Mouse (Mus musculus): ENCODE measurements around the gene Myf5. TPM values are rescaled to one million over a fixed set of nuclear protein-coding genes. Genes with fewer than 3 reads are reported as not detected.

Myf5 gene
- polyA plus RNA-seq, 2 experiments, result 9.0 to 24.4 TPM

DNA sequence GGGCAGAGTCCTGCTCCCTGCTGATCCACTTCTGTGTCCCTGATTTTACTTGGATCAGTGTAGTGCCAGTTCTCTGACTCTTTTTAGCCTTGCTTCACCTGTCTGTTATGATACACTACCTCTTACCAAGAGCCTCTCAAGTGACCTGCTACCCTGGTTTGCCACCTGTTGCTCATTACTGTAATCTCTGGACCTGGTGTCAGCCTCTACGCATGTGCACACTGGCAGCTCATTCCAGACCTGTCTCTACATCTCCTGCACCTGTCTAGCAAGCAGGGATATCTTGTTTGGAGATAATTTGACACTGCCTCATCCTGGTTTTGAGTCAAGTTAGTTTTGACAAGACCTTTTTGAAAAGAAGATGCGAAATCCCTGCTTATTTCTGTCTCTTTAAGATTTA, 20.5 kb upstream of the Myf5 start:
- H3K4me1 ChIP-seq (ENCODE audit: control insufficient read depth, insufficient read depth, low read length), result no peaks in the 10 kb centered on the region
- H3K27me3 ChIP-seq (ENCODE audit: control insufficient read depth, insufficient read depth, low read length), result no peaks in the 10 kb centered on the region
- no peak for TF ChIP-seq POLR2A (IDR thresholded peaks at IDR 0.05; ENCODE audit: borderline replicate concordance, extremely low read depth, insufficient read depth, insufficient read length)
- H3K36me3 ChIP-seq (ENCODE audit: control insufficient read depth, insufficient read depth, low read length), result no peaks in the 10 kb centered on the region
- no peak overlapping the region for H3K9ac ChIP-seq (ENCODE audit: low read depth, low read length, severe bottlenecking)
- no peaks in the 10 kb centered on the region for H3K9me3 ChIP-seq (ENCODE audit: control insufficient read depth, low read length)
- 67% methylated on average over 2 of the region's 2 CpGs for WGBS
- H3K27ac ChIP-seq (replicated peaks; ENCODE audit: low read depth, low read length), result no peak overlapping the region
- ATAC-seq (ENCODE audit: low FRiP score, low read depth) (no peak; the same call in 1 of the 2 replicates), DNase-seq (ENCODE audit: low spot score) (no peak)
- no peak overlapping the region for H3K4me2 ChIP-seq (replicated peaks; ENCODE audit: low read depth, low read length, severe bottlenecking)
- no peak overlapping the region for H3K4me3 ChIP-seq (replicated peaks; ENCODE audit: low read length)

DNA sequence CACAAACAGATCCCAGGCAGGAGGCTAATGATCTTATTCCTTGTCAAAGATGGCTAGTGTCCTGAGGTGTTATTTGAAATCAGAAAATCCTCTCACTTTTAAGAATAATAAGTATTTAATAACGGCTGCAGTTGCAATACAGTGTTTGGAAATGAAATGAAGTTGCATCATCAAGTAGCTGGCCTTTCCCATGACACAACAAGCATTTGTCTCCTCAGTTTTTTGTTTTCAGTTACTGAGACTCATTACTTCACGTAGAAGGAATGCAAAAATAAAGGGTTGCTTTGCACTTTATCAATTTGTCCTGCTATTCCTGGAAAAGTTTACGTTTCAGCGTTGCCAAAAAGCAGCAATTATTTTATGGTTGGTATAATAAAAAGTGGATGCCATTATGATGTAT, 17.5 kb upstream of the Myf5 start:
- Histone ChIP-seq H3K4me2 (replicated peaks; ENCODE audit: low read depth, low read length, severe bottlenecking) (no peak overlapping the region), H3K9ac (ENCODE audit: low read depth, low read length, severe bottlenecking) (no peak overlapping the region), H3K36me3 (ENCODE audit: control insufficient read depth, insufficient read depth, low read length) (no peaks in the 10 kb centered on the region), H3K4me1 (ENCODE audit: control insufficient read depth, insufficient read depth, low read length) (no peaks in the 10 kb centered on the region), H3K27me3 (ENCODE audit: control insufficient read depth, insufficient read depth, low read length) (no peaks in the 10 kb centered on the region), H3K9me3 (ENCODE audit: control insufficient read depth, low read length) (no peaks in the 10 kb centered on the region), H3K4me3 (replicated peaks; ENCODE audit: low read length) (no peak overlapping the region), H3K27ac (replicated peaks; ENCODE audit: low read depth, low read length) (no peak overlapping the region)
- 70% methylated on average over 4 of the region's 4 CpGs for WGBS
- TF ChIP-seq POLR2A (IDR thresholded peaks at IDR 0.05; ENCODE audit: borderline replicate concordance, extremely low read depth, insufficient read depth, insufficient read length), result no peak
- DNase-seq (ENCODE audit: low spot score), result no peak
- ATAC-seq (ENCODE audit: low FRiP score, low read depth), result no peak

DNA sequence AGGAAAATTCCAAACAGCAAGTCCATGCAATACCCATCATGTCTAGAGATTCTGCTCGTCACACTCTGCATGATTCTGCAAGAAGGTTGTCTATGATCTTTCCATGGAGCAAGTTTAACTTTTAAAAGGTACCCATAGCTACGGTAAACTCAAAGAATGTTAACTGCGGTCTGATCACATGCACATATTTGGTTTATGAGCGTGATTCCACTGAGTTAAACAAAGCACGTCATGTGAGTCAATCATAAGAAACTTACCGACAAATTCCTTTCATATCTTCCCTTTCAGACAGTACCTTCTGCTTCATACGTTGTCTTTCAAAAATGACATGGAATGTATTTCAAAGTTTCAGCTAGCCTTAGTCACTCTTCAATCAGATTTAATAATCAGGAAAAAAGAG, 16.3 kb upstream of the Myf5 start:
- no peaks in the 10 kb centered on the region for H3K27me3 ChIP-seq (ENCODE audit: control insufficient read depth, insufficient read depth, low read length)
- DNase-seq (ENCODE audit: low spot score), result no peak
- no peak overlapping the region for H3K27ac ChIP-seq (replicated peaks; ENCODE audit: low read depth, low read length)
- no peaks in the 10 kb centered on the region for H3K36me3 ChIP-seq (ENCODE audit: control insufficient read depth, insufficient read depth, low read length)
- H3K9me3 ChIP-seq (ENCODE audit: control insufficient read depth, low read length), result no peaks in the 10 kb centered on the region
- WGBS, result 84% methylated on average over 7 of the region's 7 CpGs
- H3K4me2 ChIP-seq (replicated peaks; ENCODE audit: low read depth, low read length, severe bottlenecking), result no peak overlapping the region
- H3K4me1 ChIP-seq (ENCODE audit: control insufficient read depth, insufficient read depth, low read length), result no peaks in the 10 kb centered on the region
- TF ChIP-seq POLR2A (IDR thresholded peaks at IDR 0.05; ENCODE audit: borderline replicate concordance, extremely low read depth, insufficient read depth, insufficient read length), result no peak
- no peak for ATAC-seq (ENCODE audit: low FRiP score, low read depth)
- no peak overlapping the region for H3K9ac ChIP-seq (ENCODE audit: low read depth, low read length, severe bottlenecking)
- no peak overlapping the region for H3K4me3 ChIP-seq (replicated peaks; ENCODE audit: low read length)

DNA sequence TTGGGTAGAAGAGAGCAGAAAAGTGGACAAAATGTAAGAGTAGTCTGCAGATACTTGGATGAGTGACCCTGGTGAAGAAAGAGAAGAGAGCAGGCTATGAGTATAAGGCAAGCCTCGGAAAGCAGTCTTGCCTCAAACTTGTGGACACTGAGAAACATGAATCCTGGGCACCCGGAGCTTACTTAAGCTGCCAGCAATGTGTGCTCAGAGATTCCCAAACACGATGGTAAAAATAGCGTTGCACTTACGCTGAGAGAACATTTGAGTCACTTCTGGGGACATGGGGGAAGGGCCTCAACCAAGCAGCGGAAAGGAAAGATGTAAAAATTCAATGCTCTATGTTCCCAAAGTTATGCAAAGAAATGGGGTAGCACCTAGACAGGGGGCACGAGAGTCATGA, 13.7 kb upstream of the Myf5 start:
- Histone ChIP-seq H3K9ac (ENCODE audit: low read depth, low read length, severe bottlenecking) (no peak overlapping the region), H3K27ac (replicated peaks; ENCODE audit: low read depth, low read length) (no peak overlapping the region), H3K4me2 (replicated peaks; ENCODE audit: low read depth, low read length, severe bottlenecking) (no peak overlapping the region), H3K9me3 (ENCODE audit: control insufficient read depth, low read length) (no peaks in the 10 kb centered on the region), H3K4me1 (ENCODE audit: control insufficient read depth, insufficient read depth, low read length) (no peaks in the 10 kb centered on the region), H3K27me3 (ENCODE audit: control insufficient read depth, insufficient read depth, low read length) (no peaks in the 10 kb centered on the region), H3K36me3 (ENCODE audit: control insufficient read depth, insufficient read depth, low read length) (no peaks in the 10 kb centered on the region), H3K4me3 (replicated peaks; ENCODE audit: low read length) (no peak overlapping the region)
- 86% methylated on average over 7 of the region's 7 CpGs for WGBS
- no peak for TF ChIP-seq POLR2A (IDR thresholded peaks at IDR 0.05; ENCODE audit: borderline replicate concordance, extremely low read depth, insufficient read depth, insufficient read length)
- ATAC-seq (ENCODE audit: low FRiP score, low read depth) (no peak), DNase-seq (ENCODE audit: low spot score) (no peak)

DNA sequence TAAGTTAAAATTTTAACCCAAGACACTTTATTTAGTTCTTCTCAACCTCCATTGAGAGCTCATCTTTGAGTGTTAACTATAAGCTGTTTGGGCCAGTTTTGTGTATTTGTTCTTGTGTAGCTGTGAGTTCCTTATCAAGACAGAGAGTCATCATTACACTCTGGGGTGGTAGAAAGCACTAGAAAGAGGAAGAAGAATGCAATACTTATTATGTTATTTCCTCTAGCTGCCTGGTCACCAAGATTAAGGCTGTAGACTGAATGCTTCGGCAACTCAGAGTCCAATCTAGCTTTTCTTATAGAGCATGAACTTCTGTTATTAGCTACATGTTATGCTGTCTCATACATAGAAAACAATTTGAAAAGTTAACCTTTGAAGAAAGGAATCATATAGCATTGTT, 10.5 kb upstream of the Myf5 start:
- Histone ChIP-seq H3K9me3 (ENCODE audit: control insufficient read depth, low read length) (no peaks in the 10 kb centered on the region), H3K27ac (replicated peaks; ENCODE audit: low read depth, low read length) (no peak overlapping the region), H3K9ac (ENCODE audit: low read depth, low read length, severe bottlenecking) (no peak overlapping the region), H3K36me3 (ENCODE audit: control insufficient read depth, insufficient read depth, low read length) (no peaks in the 10 kb centered on the region), H3K4me2 (replicated peaks; ENCODE audit: low read depth, low read length, severe bottlenecking) (no peak overlapping the region), H3K4me1 (ENCODE audit: control insufficient read depth, insufficient read depth, low read length) (peaks cover 7% of the 10 kb centered on the region; the same call in 1 of the 2 replicates), H3K27me3 (ENCODE audit: control insufficient read depth, insufficient read depth, low read length) (no peaks in the 10 kb centered on the region), H3K4me3 (replicated peaks; ENCODE audit: low read length) (no peak overlapping the region)
- ATAC-seq (ENCODE audit: low FRiP score, low read depth), result no peak
- DNase-seq (ENCODE audit: low spot score), result no peak
- TF ChIP-seq POLR2A (IDR thresholded peaks at IDR 0.05; ENCODE audit: borderline replicate concordance, extremely low read depth, insufficient read depth, insufficient read length), result no peak
- 96% methylated on average over 1 of the region's 1 CpGs for WGBS

DNA sequence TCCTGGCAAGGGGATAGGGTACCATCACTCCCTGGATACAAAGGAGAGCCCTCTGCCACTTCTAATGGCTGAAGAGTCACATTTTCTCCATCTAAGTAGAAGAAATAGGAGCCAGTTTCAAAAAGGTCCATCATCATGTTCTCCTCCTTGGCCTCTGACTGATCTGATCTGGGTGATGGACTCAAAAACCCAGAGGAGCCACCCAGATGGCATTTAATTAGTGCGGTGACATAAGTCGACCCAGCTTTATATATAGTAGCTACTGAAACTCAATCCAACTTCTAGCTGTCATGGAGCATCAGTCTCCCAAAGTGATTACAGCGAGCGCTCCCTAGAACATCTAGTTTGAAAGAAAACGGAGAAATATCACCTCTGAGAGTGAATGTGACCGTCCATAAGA, 8.6 kb upstream of the Myf5 start, which contains the start of gene Myf6:
Gene Myf6 (minus strand): TSS at position 170 of the 400 bp plus-strand sequence.
- Histone ChIP-seq H3K4me3 (replicated peaks; ENCODE audit: low read length) (peak within 1 kb of the TSS; percentile 31; the same call in 1 of the 2 replicates), H3K9me3 (ENCODE audit: control insufficient read depth, low read length) (no peaks in the 10 kb centered on the region), H3K27me3 (ENCODE audit: control insufficient read depth, insufficient read depth, low read length) (no peaks in the 10 kb centered on the region), H3K4me1 (ENCODE audit: control insufficient read depth, insufficient read depth, low read length) (peaks cover 7% of the 10 kb centered on the region; the same call in 1 of the 2 replicates), H3K4me2 (replicated peaks; ENCODE audit: low read depth, low read length, severe bottlenecking) (peak within 1 kb of the TSS; percentile 47), H3K36me3 (ENCODE audit: control insufficient read depth, insufficient read depth, low read length) (no peaks in the 10 kb centered on the region), H3K27ac (replicated peaks; ENCODE audit: low read depth, low read length) (no peak within 1 kb of the TSS), H3K9ac (ENCODE audit: low read depth, low read length, severe bottlenecking) (no peak within 1 kb of the TSS)
- ATAC-seq (ENCODE audit: low FRiP score, low read depth) (no peak), DNase-seq (ENCODE audit: low spot score) (no peak)
- 83% methylated on average over 6 of the region's 6 CpGs for WGBS
- no peak for TF ChIP-seq POLR2A (IDR thresholded peaks at IDR 0.05; ENCODE audit: borderline replicate concordance, extremely low read depth, insufficient read depth, insufficient read length)
